Mouse (Mus musculus) embryonic facial prominence, embryonic 15.5 days (tissue): ENCODE measurements around the gene Fcgr4. TPM values are rescaled to one million over a fixed set of nuclear protein-coding genes. Genes with fewer than 3 reads are reported as not detected.
"Not testable (repeated sequence)": the region's sequence is repeated elsewhere in the genome, so short reads cannot be mapped to it uniquely, and the experiment has no call there.

ENCODE experiments used
- ATAC-seq: fragments of 200-750 bp; cut with Nextera tagmentation; 2 replicates; pipeline ENCODE4 v1.8.0; 2017; ENCODE audit warnings: low read depth, moderate TSS enrichment; ENCODE audit not compliant: insufficient number of reproducible peaks, low FRiP score, low TSS enrichment
- H3K27ac ChIP-seq: fragments of 300-500 bp; sonication (generic); replicated peaks from 2 replicates; pipeline ENCODE4 v1.5.1; 2015; ENCODE audit warnings: mild to moderate bottlenecking, inconsistent platforms
- H3K27me3 ChIP-seq: fragments of 300-500 bp; sonication (generic); 2 replicates; pipeline ENCODE4 v1.6.1; 2015; ENCODE audit warnings: inconsistent platforms
- H3K36me3 ChIP-seq: fragments of 300-500 bp; sonication (generic); 2 replicates; pipeline ENCODE4 v1.6.1; 2015; ENCODE audit warnings: mild to moderate bottlenecking, inconsistent platforms
- H3K4me1 ChIP-seq: fragments of 300-500 bp; sonication (generic); 2 replicates; pipeline ENCODE4 v1.6.1; 2015; ENCODE audit warnings: inconsistent platforms
- H3K4me2 ChIP-seq: fragments of 300-500 bp; sonication (generic); replicated peaks from 2 replicates; pipeline ENCODE4 v1.6.1; 2015; ENCODE audit warnings: mild to moderate bottlenecking, inconsistent platforms
- H3K4me3 ChIP-seq: fragments of 300-500 bp; sonication (generic); replicated peaks from 2 replicates; pipeline ENCODE4 v1.5.1; 2015; ENCODE audit warnings: mild to moderate bottlenecking, inconsistent platforms
- H3K9ac ChIP-seq: fragments of 300-500 bp; sonication (generic); 2 replicates; pipeline ENCODE4 v1.6.1; 2015; ENCODE audit warnings: inconsistent platforms
- H3K9me3 ChIP-seq: fragments of 300-500 bp; sonication (generic); replicated peaks from 2 replicates; pipeline ENCODE4 v1.6.1; 2016; ENCODE audit warnings: inconsistent platforms
- WGBS: fragments of 180-500 bp; shearing (Covaris S2); methylation state at CpG from one replicate; pipeline ENCODE4 v1.1.7; 2015; 5-methylcytosine and 5-hydroxymethylcytosine counted together
- polyA plus RNA-seq: library from polyadenylated mRNA; unstranded; fragments of >200 nt; fragmentation: Nextera tagmentation; extraction: Ambion mirVana; gene quantifications from 2 replicates; pipeline ENCODE4 v1.2.1, GENCODE M21; 2015

Gene Fcgr4
- polyA plus RNA-seq, 1 experiment from 2014 or later = 1.8 TPM

DNA sequence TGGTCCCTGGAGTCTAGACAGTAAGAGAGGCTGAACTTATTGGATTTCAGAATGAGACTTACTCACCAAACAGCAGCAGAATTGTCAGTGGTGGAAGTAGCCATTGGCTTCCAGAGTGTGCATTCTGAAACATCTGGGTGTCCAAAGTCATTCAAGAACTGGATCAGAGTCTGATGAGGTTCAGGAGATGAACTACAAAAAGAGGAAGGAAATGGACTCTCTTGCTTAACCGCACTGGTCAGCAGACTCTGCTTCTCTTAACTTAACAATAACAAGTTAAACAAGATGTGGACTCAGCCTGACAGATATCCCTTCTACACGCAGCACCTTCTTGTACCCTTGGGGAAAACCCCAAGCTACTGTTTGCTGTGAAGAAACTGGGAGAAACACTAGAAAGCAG is 40.5 kb downstream of the Fcgr4 start:
- Histone ChIP-seq H3K36me3 (no peaks in the 10 kb centered on the region), H3K4me1 (peaks cover 3% of the 10 kb centered on the region; the same call in 1 of the 2 replicates), H3K9ac (no peak overlapping the region), H3K4me3 (no peak overlapping the region), H3K4me2 (no peak overlapping the region), H3K27ac (no peak overlapping the region), H3K27me3 (peaks cover 11% of the 10 kb centered on the region), H3K9me3 (no peaks in the 10 kb centered on the region)
- ATAC-seq = no peak
- 72% methylated on average over 2 of the region's 2 CpGs for WGBS

DNA sequence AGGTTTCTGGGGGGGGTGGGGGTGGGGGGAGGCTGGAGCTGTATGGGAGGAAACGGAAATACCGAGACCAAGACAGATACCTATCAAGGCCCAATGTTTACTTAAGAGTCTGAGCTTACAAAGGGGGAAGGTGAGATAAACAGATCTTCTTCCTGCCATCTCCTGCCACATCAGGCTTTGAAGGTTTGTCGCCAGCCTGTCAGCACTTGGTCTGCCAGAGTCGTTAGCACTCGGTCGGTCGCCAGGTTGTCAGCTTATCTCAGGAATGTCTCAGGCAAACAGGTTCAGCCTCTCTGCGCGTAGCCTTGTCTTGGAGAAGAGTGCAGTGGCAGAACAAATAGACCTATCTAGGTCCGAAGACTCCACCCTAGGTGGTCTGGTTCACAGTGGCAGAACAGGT is 41.7 kb downstream of the Fcgr4 start:
- WGBS = 38% methylated on average over 10 of the region's 10 CpGs
- H3K4me2 ChIP-seq = no peak overlapping the region

DNA sequence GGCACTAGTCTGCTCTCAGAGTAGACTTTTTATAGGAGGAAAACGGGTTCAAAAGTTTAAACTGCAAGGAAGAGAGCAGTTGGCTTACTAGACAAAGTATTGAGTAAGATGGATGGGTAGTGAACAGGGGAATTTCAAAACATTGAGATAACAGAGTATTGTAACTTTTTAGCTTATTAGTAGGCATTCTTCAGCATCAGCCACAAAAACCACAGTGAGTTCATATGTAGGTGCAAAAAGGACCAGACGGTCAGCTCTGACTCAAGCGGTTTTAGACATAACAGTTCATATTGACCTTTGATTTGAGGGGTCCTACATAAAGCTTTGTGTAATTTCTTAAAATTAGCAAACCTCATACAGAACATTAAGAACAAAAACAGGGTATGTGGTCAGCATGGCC is 42.8 kb downstream of the Fcgr4 start:
- no peaks in the 10 kb centered on the region for H3K36me3 ChIP-seq
- 84% methylated on average over 3 of the region's 3 CpGs for whole genome bisulfite sequencing
- no peak overlapping the region for H3K4me3 ChIP-seq
- H3K27me3 ChIP-seq = peaks cover 25% of the 10 kb centered on the region
- H3K9ac ChIP-seq = no peak overlapping the region
- no peaks in the 10 kb centered on the region for H3K9me3 ChIP-seq
- H3K27ac ChIP-seq = no peak overlapping the region
- H3K4me2 ChIP-seq = no peak overlapping the region
- peaks cover 13% of the 10 kb centered on the region for H3K4me1 ChIP-seq
- no peak for ATAC-seq

More for the DNA sequence above, 41.7 kb downstream of the Fcgr4 start:
- H3K9ac ChIP-seq = no peak overlapping the region
- no peak overlapping the region for H3K27ac ChIP-seq
- no peak overlapping the region for H3K4me3 ChIP-seq
- ATAC-seq = no peak
- H3K27me3 ChIP-seq = peaks cover 18% of the 10 kb centered on the region
- peaks cover 10% of the 10 kb centered on the region for H3K4me1 ChIP-seq
- H3K9me3 ChIP-seq = no peaks in the 10 kb centered on the region
- no peaks in the 10 kb centered on the region for H3K36me3 ChIP-seq

DNA sequence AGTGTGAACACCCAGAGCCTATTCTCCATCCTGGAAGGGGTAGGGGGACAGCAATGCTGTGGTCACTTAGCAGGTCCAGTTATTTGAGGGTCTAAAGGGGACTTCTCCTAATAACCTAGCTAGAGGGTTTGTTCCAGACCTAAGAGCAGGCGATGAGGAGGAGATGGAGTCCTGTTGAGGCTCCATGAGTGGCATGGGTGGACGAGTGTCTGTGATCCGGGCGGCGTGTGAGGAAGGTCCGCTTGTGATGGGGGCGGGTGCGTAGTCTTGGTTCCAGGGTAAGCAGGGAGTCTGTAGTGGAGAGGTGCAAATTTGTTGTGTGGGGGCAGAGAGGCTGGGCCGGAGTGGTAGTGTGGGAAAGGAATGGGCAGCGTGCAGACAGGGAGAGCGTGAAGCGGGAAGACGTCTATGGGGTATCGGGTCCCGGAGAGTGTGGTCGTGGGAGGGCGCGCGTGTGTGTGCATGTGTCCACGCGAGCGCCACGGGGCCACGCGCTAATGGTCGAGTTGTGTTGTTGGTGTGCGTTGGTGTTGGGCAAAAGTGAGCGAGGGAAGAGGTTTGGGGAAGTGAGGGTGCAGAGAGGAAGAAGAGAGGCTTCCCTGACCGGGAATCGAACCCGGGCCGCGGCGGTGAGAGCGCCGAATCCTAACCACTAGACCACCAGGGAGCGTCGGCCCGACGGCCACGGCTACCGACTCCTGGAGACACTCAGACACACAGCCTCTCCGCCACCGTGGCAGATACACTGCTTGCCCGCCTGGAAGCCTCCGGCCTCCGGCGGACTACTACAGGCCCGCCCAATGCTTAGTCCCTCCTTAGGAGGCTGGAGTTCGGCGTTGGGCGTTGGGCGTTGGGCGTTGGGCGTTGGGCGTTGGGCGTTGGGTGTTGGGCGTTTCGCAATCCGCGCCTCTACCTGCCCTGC is 45.1 kb downstream of the Fcgr4 start:
- Histone ChIP-seq H3K4me2 (peak overlapping the region; percentile 44), H3K4me3 (peak overlapping the region; percentile 33), H3K27me3 (peaks cover 28% of the 10 kb centered on the region), H3K4me1 (peaks cover 13% of the 10 kb centered on the region)
- peak; percentile 77 for ATAC-seq
- not testable (repeated sequence) for H3K9me3 ChIP-seq, H3K9ac ChIP-seq, H3K36me3 ChIP-seq, H3K27ac ChIP-seq
- 9% methylated on average over 40 of the region's 61 CpGs for WGBS

DNA sequence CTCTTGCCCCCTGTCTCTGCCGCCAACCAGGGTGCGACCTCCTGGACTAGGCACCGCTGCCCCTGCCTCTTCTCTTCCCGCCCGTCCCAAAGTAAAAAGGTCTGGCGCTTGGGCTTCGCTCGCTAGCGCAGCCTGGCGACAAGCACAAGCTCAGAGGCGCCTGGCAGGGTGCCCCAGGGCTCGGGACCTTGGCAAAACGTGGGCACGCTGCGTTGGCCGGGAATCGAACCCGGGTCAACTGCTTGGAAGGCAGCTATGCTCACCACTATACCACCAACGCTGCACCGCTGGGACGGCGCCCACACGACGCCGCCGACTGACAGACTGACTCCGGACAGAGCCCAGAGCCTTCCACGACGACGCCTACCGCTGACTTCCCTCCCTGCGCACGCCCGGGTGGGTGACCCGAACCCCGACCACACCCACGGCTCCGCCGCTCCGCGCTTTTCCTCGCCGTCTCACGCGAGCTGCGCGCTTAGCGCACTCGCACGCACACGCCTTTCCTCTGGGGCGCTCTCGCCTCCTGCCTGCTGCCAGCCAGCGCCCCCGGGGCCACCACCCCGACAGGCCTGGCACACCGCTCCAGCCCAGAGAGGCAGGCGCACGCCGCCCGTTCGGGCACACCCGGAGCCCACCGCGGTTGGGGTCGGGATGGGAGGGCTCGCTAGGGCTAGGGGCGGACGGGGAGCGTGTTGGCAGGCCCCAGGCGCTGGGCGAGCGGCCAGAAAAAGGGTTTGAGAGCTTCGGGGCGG is 45.9 kb downstream of the Fcgr4 start, which contains the start of gene Fcgr3:
TSS of gene Fcgr3 (minus strand) at position 445 of the 752 bp plus-strand sequence.
- H3K9ac ChIP-seq, H3K27ac ChIP-seq, H3K36me3 ChIP-seq, H3K9me3 ChIP-seq: not testable (repeated sequence)
- WGBS = under 1% methylated on average over 45 of the region's 75 CpGs
- peaks cover 13% of the 10 kb centered on the region for H3K4me1 ChIP-seq
- H3K4me2 ChIP-seq = peak within 1 kb of the TSS; percentile 49
- ATAC-seq = peak; percentile 71
- peak within 1 kb of the TSS; percentile 38 for H3K4me3 ChIP-seq
- H3K27me3 ChIP-seq = peaks cover 33% of the 10 kb centered on the region

DNA sequence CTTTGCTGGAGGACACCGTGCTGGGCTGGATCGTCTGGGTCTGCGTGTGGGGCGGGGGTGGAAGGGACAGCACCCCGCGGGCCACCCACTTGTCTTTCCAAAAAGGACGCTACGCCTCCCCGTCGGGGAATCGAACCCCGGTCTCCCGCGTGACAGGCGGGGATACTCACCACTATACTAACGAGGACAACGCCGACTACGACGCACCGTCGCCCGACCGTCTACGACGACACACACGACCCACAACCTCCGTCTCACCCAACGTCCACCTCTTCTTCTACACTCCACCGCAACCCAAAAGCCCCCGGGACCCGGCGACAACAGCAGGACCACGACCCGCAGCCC is 46.5 kb downstream of the Fcgr4 start:
- Histone ChIP-seq H3K4me3 (peak overlapping the region; percentile 33), H3K4me2 (peak overlapping the region; percentile 44), H3K4me1 (peaks cover 13% of the 10 kb centered on the region), H3K27me3 (peaks cover 36% of the 10 kb centered on the region)
- peak; percentile 56 for ATAC-seq
- WGBS = 2% methylated on average over 26 of the region's 35 CpGs
- not testable (repeated sequence) for H3K27ac ChIP-seq, H3K36me3 ChIP-seq, H3K9me3 ChIP-seq, H3K9ac ChIP-seq

DNA sequence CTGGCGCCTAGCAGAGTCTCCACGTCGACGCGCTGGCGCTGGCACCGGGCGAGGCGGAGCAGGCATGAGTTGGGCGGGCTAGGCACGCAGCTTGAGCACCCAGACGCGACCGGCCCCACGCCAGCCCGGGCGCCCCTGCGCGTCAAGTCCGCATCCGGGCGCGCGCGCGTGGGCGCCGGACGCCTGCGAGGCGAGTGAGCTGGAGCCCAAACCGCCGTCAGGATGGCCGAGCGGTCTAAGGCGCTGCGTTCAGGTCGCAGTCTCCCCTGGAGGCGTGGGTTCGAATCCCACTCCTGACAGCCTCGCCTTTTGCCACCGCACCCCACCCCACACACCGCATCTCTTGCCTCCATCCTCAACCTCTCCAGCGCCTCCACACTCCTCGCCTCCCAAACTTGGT is 47.0 kb downstream of the Fcgr4 start:
- H3K9ac ChIP-seq, H3K9me3 ChIP-seq, H3K27ac ChIP-seq, H3K36me3 ChIP-seq: not testable (repeated sequence)
- Histone ChIP-seq H3K27me3 (peaks cover 36% of the 10 kb centered on the region), H3K4me3 (peak overlapping the region; percentile 38), H3K4me2 (peak overlapping the region; percentile 49), H3K4me1 (peaks cover 13% of the 10 kb centered on the region)
- WGBS = 6% methylated on average over 30 of the region's 45 CpGs
- ATAC-seq = peak; percentile 2; the same call in 1 of the 2 replicates

DNA sequence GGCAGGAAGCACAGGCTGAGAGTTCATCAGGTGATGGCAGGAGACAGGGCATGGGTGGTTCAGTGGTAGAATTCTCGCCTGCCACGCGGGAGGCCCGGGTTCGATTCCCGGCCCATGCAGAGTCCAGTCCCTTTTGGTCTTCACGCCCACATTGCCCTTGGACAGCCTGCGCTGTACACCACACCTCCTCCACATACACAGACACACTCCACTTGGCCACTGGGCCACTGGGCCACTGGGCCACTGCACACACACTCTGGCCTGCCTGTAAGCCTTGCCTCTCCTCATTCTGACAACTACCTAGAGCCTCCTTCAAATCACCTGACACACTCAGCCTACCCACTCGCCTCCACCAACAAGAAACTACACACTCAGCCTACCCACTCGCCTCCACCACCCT is 47.9 kb downstream of the Fcgr4 start:
- not testable (repeated sequence) for H3K9ac ChIP-seq, H3K27ac ChIP-seq, H3K4me2 ChIP-seq, H3K36me3 ChIP-seq, H3K4me3 ChIP-seq, H3K9me3 ChIP-seq
- WGBS = 34% methylated on average over 3 of the region's 10 CpGs
- Histone ChIP-seq H3K27me3 (peaks cover 38% of the 10 kb centered on the region), H3K4me1 (peaks cover 13% of the 10 kb centered on the region)
- 0 out of 2 replicates have a peak, but pooled peaks have one; percentile 11 for ATAC-seq

DNA sequence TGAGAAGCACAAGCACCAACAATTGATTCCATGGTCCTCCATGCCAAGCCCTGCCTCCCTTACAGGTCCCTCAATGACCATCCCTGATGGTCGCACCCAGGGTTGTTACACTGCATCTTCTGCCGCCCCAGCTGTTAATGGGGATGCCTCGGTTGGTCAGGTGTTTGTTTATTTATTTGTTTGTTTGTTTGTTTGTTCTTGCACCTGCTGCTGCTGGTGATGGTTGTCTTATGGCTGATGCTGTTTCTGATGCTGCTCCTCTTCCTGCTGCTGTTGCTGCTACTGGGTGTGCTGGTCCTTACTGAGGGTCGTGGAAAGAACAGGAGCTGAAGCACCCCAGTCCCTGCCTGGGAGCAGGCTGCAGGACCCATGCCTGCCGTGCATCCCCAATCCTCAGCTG is 49.2 kb downstream of the Fcgr4 start:
- Histone ChIP-seq H3K4me1 (peaks cover 13% of the 10 kb centered on the region), H3K27me3 (peaks cover 36% of the 10 kb centered on the region)
- not testable (repeated sequence) for H3K27ac ChIP-seq, H3K4me2 ChIP-seq, H3K9ac ChIP-seq, ATAC-seq, H3K4me3 ChIP-seq, H3K36me3 ChIP-seq, H3K9me3 ChIP-seq
- 57% methylated on average over 5 of the region's 5 CpGs for WGBS

DNA sequence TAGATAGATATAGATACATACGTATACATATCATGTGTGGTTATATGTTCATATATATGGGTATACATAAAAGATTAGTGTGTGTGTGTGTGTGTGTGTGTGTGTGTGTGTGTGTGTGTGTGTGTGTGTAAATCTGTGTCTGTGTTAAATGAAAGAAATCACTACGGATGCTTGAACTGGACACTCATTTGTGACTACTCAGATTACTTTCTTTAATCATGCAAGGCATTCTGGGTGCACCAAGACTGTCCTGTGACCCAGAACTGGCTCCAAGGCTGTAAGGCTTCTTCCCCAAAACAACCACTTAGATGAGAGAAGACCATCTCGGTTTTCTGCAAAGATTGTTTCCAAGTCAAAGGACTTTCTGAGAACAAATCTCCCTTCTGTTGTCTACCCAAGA is 50.8 kb downstream of the Fcgr4 start:
- not testable (repeated sequence) for H3K9ac ChIP-seq, H3K9me3 ChIP-seq, H3K4me3 ChIP-seq, H3K27ac ChIP-seq, H3K36me3 ChIP-seq, H3K4me1 ChIP-seq, ATAC-seq, H3K4me2 ChIP-seq
- WGBS = 57% methylated on average over 3 of the region's 3 CpGs
- peaks cover 33% of the 10 kb centered on the region for H3K27me3 ChIP-seq

DNA sequence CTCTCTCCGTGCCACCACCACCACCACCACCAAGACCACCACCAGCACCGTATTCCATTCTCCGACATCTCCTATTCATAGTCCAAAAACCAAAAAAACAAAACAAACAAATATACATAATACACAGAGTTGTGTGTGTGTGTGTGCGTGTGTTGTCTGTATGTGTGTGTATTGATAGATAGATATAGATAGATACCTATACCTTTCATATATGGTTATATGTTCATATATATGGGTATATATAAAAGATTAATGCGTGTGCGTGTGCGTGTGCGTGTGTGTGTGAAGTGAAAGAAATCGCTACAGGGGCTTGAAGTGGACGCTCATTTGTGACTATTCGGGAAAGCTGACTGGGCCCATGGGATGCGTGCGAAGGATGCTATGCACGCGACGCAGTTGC is 52.2 kb downstream of the Fcgr4 start:
- H3K27ac ChIP-seq = not testable (repeated sequence)

More for the DNA sequence above, 52.2 kb downstream of the Fcgr4 start:
- not testable (repeated sequence) for H3K9me3 ChIP-seq, H3K4me3 ChIP-seq, ATAC-seq, H3K9ac ChIP-seq, H3K4me1 ChIP-seq, H3K36me3 ChIP-seq
- Histone ChIP-seq H3K4me2 (peak overlapping the region; percentile 18; the same call in 1 of the 2 replicates), H3K27me3 (peaks cover 26% of the 10 kb centered on the region)
- WGBS = 22% methylated on average over 16 of the region's 16 CpGs
